Mouse (Mus musculus): ENCODE results near the gene Rabggtb. TPM values are rescaled to one million over a fixed set of nuclear protein-coding genes. Genes with fewer than 3 reads are reported as not detected.

Rabggtb gene
- 50.3 and 55.1 TPM in 2 replicates for polyA plus RNA-seq (2015; fragmentation: Nextera tagmentation; extraction: Ambion mirVana)

DNA sequence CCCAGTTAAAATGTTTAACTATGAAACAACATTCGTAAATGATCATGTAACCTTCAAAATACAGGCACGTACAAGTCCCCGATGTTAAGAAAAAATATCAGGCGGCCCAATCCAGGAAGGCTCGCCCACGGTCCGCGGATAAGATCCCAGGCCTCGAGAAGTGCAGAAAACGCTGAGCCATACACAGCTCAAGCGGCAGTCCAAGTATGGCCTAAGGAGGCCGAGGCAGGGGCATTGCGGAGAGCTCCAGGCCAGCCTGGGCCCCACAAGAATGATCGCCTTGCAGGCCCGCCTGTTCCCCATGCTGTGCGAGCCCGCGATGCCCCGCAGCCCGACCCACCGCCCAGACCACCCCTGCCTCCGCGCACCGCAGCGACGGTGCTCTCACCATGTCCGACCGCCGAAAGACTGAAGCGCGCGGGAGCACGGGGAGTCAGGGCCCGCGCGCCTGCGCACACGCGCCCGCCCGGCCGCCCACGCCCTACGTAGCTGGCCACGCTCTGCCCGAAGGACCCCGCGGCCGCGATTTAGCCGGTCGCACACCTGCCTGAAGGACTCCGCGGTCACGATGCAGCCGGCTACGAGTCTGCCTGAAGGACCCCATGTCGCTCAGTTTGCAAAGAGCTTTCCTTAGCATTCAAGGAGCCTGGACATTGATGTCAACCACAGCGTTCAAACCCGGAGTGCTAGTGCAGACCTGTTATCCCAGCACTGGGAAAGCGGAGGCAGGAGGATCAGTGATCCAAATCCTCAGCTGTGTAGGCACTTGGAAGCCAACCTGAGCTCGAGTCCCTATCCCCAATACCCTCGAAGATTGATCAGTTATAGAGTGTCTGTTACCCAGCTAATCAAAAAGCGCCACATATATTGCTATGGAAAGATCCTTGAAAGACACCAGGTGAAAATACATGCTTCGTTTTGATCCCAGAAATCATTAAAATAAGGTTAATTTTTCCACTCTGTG lies at the start of gene Rabggtb:
Gene Rabggtb, minus strand, starts transcription at position 464 of the 964 bp plus-strand sequence.
- Histone ChIP-seq H3K4me2 (peak within 1 kb of the TSS; percentile 95), H3K27ac (replicated peaks) (peak within 1 kb of the TSS; percentile 94), H3K36me3 (peaks cover 38% of the 10 kb centered on the region), H3K4me3 (peak within 1 kb of the TSS; percentile 79), H3K9ac (peak within 1 kb of the TSS; percentile 97), H3K4me1 (peaks cover 49% of the 10 kb centered on the region), H3K9me3 (no peaks in the 10 kb centered on the region), H3K27me3 (replicated peaks) (no peaks in the 10 kb centered on the region)
- under 1% methylated on average over 65 of the region's 65 CpGs for WGBS
- ATAC-seq (ENCODE audit: extremely low read depth, insufficient number of reproducible peaks, low FRiP score, low TSS enrichment): peak; percentile 94

DNA sequence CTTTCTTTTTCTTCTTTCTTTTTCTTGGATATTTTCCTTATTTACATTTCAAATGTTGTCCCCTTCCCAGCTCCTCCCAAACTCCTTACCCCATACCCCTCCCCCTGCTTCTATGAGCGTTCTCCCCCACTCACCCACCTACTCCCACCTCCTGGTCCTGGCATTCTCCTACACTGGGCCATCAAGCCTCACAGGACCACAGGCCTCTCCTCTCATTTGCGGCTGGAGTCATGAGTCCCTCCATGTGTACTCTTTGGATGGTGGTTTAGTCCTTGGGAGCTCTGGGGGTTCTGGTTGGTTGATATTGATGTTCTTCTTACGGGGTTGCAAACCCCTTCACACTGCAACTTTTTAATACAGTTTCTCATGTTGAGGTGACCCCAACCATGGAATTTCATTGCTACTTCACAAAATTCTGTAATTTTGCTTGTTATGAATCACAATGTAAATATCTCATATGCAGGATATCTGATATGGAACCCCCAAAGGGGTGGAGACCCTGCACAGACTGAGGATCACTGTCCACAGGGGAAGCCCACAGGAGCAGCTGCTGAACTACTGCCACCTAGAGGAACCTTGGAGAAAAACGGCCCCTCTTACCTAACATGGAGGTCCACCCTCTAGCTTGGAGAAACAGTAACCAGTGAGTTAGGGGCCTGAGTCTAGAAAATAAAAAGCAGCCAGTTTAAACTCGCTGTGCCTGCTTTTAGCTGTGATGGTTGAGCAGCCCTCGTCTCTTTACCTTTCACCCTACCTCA lies 49.0 kb upstream of the Rabggtb start:
- no peaks in the 10 kb centered on the region for H3K36me3 ChIP-seq
- no peak for ATAC-seq (ENCODE audit: extremely low read depth, insufficient number of reproducible peaks, low FRiP score, low TSS enrichment)
- no peak overlapping the region for H3K9ac ChIP-seq
- no peak overlapping the region for H3K27ac ChIP-seq (replicated peaks)
- no peak overlapping the region for H3K4me2 ChIP-seq
- H3K4me1 ChIP-seq: no peaks in the 10 kb centered on the region
- WGBS: 67% methylated on average over 6 of the region's 6 CpGs
- peaks cover 7% of the 10 kb centered on the region; the same call in 1 of the 2 replicates for H3K9me3 ChIP-seq
- no peak overlapping the region for H3K4me3 ChIP-seq
- no peaks in the 10 kb centered on the region for H3K27me3 ChIP-seq (replicated peaks)

DNA sequence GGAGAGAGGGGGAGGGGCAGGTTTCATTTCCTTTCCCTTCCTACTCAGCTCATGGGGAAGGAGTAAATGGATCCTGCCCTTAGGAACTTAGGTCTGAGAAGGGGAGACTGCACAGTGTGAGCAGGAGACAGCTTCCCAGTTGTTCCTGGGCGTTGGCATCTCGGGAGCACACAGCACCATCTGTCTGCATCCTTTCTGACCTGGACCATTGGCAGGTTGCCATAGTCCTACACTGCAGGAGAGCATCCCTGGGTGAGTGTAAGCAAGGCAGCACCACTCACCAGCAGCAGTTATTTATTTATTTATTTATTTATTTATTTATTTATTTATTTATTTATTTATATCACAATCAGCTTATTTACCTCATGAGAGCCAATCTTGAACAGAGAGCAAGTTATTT lies 48.1 kb upstream of the Rabggtb start:
- no peak overlapping the region for H3K4me3 ChIP-seq
- H3K4me1 ChIP-seq: no peaks in the 10 kb centered on the region
- H3K27ac ChIP-seq (replicated peaks): no peak overlapping the region
- no peak overlapping the region for H3K4me2 ChIP-seq
- WGBS: 56% methylated on average over 2 of the region's 2 CpGs
- H3K36me3 ChIP-seq: no peaks in the 10 kb centered on the region
- no peaks in the 10 kb centered on the region for H3K27me3 ChIP-seq (replicated peaks)
- peaks cover 7% of the 10 kb centered on the region; the same call in 1 of the 2 replicates for H3K9me3 ChIP-seq
- no peak for ATAC-seq (ENCODE audit: extremely low read depth, insufficient number of reproducible peaks, low FRiP score, low TSS enrichment)
- no peak overlapping the region for H3K9ac ChIP-seq

DNA sequence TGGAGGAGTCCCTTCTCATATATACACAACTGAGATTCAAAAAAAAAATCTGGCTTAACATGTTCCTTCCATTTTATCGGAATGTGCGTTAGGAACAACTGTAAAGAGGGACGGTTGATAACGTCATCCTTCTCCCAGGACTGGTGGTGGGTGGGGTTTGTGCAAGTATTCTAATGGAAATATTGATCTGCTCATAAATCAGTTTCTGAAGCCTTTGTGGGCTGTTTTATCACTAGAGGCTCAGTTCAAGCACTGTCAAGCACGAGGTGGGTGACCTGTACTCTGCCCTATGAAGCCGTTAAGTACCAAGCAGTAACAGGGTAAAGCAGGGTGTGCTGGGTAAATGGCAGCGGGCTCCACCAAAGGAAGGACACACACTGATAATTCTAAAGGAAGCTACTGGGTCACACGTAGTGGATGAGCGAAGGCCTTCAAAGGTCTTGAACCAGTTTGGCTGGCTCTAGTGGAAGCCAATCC lies 47.0 kb upstream of the Rabggtb start:
- H3K36me3 ChIP-seq: no peaks in the 10 kb centered on the region
- no peak overlapping the region for H3K9ac ChIP-seq
- H3K4me1 ChIP-seq: no peaks in the 10 kb centered on the region
- no peak for ATAC-seq (ENCODE audit: extremely low read depth, insufficient number of reproducible peaks, low FRiP score, low TSS enrichment)
- H3K9me3 ChIP-seq: peaks cover 7% of the 10 kb centered on the region; the same call in 1 of the 2 replicates
- H3K27ac ChIP-seq (replicated peaks): no peak overlapping the region
- H3K4me2 ChIP-seq: no peak overlapping the region
- H3K27me3 ChIP-seq (replicated peaks): no peaks in the 10 kb centered on the region
- H3K4me3 ChIP-seq: no peak overlapping the region
- 82% methylated on average over 9 of the region's 9 CpGs for WGBS

DNA sequence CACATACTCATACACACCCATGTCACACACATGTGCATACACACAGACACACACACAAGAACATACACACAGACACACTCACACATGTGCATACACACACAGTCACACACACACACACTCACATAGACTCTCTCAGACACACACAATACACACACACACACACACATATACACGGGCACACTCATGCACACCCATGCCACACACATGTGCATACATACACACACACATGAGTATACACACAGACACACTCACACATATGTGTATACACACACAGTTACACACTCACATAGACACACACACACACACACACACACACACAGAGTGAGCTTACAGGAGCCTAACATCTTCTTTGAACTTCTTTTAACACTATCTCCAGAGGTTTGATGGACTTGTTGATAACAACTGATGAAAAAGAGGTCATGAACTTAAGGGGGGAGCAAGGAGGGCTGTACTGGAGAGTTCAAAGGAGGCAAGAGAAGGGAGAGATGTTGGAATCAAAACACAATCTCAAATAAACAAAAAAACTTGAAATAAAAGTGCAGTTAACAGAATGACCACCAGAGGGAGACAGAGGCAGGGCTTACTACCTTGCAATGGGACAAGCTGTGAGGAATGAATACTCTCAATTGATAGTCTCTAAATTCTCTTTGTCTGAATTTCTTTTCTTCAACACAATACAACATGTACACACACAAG lies 46.4 kb upstream of the Rabggtb start:
- no peak overlapping the region for H3K27ac ChIP-seq (replicated peaks)
- H3K36me3 ChIP-seq: no peaks in the 10 kb centered on the region
- peaks cover 7% of the 10 kb centered on the region; the same call in 1 of the 2 replicates for H3K9me3 ChIP-seq
- H3K4me1 ChIP-seq: no peaks in the 10 kb centered on the region
- H3K4me3 ChIP-seq: no peak overlapping the region
- no peak overlapping the region for H3K9ac ChIP-seq
- WGBS: 96% methylated on average over 1 of the region's 1 CpGs
- no peak for ATAC-seq (ENCODE audit: extremely low read depth, insufficient number of reproducible peaks, low FRiP score, low TSS enrichment)
- no peak overlapping the region for H3K4me2 ChIP-seq
- H3K27me3 ChIP-seq (replicated peaks): no peaks in the 10 kb centered on the region

DNA sequence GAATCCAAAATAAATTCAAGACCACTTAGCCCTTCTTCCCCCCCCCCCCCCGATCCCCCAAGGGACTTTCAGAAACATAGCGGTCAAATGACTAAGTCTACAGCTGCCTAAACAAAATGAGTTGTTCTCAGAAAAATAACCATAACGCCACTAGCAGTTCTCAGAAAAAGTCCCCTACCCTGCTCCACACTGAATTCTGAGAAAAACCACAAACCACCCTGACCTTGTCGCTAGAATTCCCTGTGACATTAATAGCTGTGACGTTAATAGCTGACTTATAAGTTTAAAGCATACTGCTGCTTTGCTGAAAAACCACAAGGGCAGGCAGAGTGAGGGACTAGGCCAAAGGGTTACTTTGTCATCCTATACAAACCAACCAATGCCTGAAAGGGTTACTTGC lies 45.1 kb upstream of the Rabggtb start:
- H3K27ac ChIP-seq (replicated peaks): no peak overlapping the region
- WGBS: 89% methylated on average over 5 of the region's 5 CpGs
- no peaks in the 10 kb centered on the region for H3K4me1 ChIP-seq
- no peaks in the 10 kb centered on the region for H3K27me3 ChIP-seq (replicated peaks)
- peaks cover 7% of the 10 kb centered on the region; the same call in 1 of the 2 replicates for H3K9me3 ChIP-seq
- ATAC-seq (ENCODE audit: extremely low read depth, insufficient number of reproducible peaks, low FRiP score, low TSS enrichment): no peak
- no peak overlapping the region for H3K4me3 ChIP-seq
- no peak overlapping the region for H3K4me2 ChIP-seq
- no peaks in the 10 kb centered on the region for H3K36me3 ChIP-seq
- no peak overlapping the region for H3K9ac ChIP-seq

DNA sequence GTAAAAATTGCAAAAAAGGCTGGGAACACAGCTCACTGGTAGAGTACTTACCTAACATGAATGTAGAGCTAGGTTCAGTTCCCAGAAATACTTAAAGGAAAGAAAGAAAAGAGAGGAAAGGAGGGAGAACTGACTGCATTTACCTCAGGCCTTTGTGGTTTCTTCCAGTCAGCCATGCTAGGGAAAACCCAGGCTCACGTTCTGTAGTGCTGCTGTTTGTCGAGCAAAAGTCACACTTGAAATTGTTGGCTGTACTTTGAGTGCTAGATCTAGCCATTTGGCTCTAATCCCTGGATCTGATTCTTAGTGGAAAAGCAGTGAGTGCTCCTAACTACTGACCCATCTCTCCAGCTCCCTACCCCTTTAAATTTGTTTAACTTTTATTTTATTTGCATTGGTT lies 35.4 kb upstream of the Rabggtb start:
- 60% methylated on average over 2 of the region's 2 CpGs for WGBS
- Histone ChIP-seq H3K27ac (replicated peaks) (no peak overlapping the region), H3K4me2 (no peak overlapping the region), H3K4me1 (peaks cover 10% of the 10 kb centered on the region), H3K27me3 (replicated peaks) (no peaks in the 10 kb centered on the region), H3K9me3 (no peaks in the 10 kb centered on the region; the same call in 1 of the 2 replicates), H3K36me3 (no peaks in the 10 kb centered on the region), H3K9ac (no peak overlapping the region), H3K4me3 (no peak overlapping the region)
- no peak for ATAC-seq (ENCODE audit: extremely low read depth, insufficient number of reproducible peaks, low FRiP score, low TSS enrichment)

DNA sequence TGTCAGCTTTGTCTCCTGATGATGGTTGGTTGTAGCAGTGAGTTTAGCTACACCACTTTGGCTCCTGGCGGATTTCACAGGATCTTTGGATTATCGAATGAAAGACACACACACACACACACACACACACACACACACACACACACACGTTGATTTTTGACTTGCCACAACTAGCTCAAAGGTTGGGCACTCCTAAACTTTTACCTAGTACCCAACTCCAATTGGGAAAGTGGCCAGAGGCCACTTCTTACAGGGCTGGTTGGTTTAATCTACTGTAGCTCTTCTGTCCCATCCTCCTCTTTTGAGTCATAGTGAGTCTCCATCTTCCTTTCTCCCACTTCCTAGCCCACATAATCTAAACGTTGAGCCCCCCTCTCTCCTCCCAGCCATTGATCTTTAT lies 34.5 kb upstream of the Rabggtb start:
- Histone ChIP-seq H3K36me3 (no peaks in the 10 kb centered on the region), H3K4me2 (no peak overlapping the region), H3K27me3 (replicated peaks) (no peaks in the 10 kb centered on the region), H3K9ac (no peak overlapping the region), H3K4me1 (peaks cover 19% of the 10 kb centered on the region), H3K27ac (replicated peaks) (no peak overlapping the region), H3K4me3 (no peak overlapping the region), H3K9me3 (no peaks in the 10 kb centered on the region; the same call in 1 of the 2 replicates)
- 65% methylated on average over 4 of the region's 4 CpGs for WGBS
- ATAC-seq (ENCODE audit: extremely low read depth, insufficient number of reproducible peaks, low FRiP score, low TSS enrichment): no peak

DNA sequence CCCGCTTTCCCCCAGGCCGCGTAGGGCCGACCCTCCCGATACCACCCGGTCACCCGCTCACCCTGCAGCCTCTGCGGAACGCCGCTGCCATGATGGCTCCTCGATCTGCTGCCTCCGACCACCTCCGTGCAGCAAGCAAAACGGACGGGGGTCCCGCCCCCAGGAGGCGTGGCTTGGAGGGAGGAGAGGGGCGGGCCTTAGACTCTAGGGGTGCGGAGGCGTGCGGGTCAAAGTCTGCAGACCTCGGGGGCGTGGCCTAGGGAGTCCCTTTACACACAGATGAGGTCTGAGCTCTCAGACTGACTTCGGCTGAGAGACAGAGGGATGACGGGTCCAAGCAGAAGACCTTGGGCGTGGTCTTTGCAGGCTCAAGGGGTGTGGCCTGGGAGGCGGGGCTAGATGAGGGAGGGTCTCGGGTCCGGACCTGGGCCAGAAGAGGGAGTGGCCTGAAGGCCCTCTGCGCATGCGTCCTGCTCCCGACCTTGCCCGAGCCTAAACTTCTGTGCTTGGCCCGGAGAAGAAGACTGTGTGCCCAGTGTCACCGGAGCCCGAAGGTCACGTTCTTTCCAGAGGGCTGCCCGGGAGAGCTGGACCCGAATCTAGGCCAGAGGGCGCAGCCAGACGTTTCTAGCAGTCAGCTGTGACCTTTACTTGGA lies 31.7 kb upstream of the Rabggtb start, which contains the start of gene Acadm:
Gene Acadm, minus strand, starts transcription at position 298 of the 656 bp plus-strand sequence.
- Histone ChIP-seq H3K9ac (peak within 1 kb of the TSS; percentile 97), H3K4me3 (peak within 1 kb of the TSS; percentile 90), H3K36me3 (peaks cover 25% of the 10 kb centered on the region), H3K9me3 (no peaks in the 10 kb centered on the region), H3K27ac (replicated peaks) (peak within 1 kb of the TSS; percentile 94), H3K27me3 (replicated peaks) (no peaks in the 10 kb centered on the region), H3K4me1 (peaks cover 38% of the 10 kb centered on the region), H3K4me2 (peak within 1 kb of the TSS; percentile 81)
- under 1% methylated on average over 41 of the region's 41 CpGs for WGBS
- ATAC-seq (ENCODE audit: extremely low read depth, insufficient number of reproducible peaks, low FRiP score, low TSS enrichment): peak; percentile 99

DNA sequence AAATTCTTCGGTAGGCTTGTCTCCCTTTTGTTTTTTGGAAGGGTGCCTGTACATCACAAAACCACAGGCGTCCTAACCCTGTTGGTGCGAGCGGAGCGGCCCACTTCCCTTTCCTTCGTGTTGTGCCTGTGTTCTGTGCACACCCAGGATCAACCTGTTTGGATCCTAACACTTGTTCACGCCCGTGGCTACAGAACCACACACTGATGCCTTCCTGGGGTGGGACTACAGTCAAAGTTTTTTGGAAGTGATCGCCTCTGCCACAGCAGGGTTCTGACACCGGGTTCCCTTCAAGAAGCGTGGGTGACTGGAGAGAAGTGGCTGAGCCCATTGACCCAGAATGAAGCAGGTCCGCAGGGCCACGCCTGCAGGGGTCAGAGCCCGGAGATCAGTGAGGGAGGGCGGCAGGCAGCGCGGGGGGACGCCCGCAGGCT lies 31.1 kb upstream of the Rabggtb start:
- Histone ChIP-seq H3K4me2 (peak overlapping the region; percentile 81), H3K27me3 (replicated peaks) (no peaks in the 10 kb centered on the region), H3K4me1 (peaks cover 38% of the 10 kb centered on the region), H3K27ac (replicated peaks) (peak overlapping the region; percentile 94), H3K9me3 (no peaks in the 10 kb centered on the region), H3K9ac (peak overlapping the region; percentile 97), H3K36me3 (peaks cover 31% of the 10 kb centered on the region), H3K4me3 (peak overlapping the region; percentile 90)
- 1% methylated on average over 19 of the region's 19 CpGs for WGBS
- ATAC-seq (ENCODE audit: extremely low read depth, insufficient number of reproducible peaks, low FRiP score, low TSS enrichment): peak; percentile 4; the same call in 1 of the 2 replicates
